In the genomic region with DNA sequence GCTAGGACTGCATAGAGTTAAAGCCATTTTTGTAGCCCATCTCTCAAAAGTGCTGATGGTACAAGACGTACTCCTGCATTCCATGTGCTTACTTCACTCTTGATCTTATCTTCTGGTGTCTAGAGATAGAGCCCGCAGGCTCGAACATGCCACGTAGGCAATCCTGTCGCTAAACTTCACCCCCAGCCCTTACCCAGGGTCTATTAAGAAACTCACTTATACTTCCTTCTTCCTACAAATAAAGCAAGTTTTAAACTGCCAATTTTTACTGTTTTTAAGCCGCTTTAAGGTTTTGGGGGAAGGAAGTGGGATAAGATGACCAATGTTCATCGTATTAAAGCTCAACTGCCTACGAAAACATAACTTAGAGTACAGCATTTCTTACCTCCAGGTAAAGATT, we compare ENCODE assay signal across 20 mouse cellular contexts. TPM values are rescaled to one million over a fixed set of nuclear protein-coding genes. Genes with fewer than 3 reads are reported as not detected.
DNase-seq lines count a peak whose midpoint lies in the region; ATAC-seq and TF ChIP-seq lines count a peak whose summit lies in the region.
"Had no signal": no experiment of that assay in that cellular context is flagged by ENCODE, and none has a peak within 500 bp of the region (broad histone marks: within the 10 kb centered on the region; RNA-seq: fewer than 3 reads in every experiment).

No protein-coding gene starts in this region.

- no peaks in the 10 kb centered on the region for H3K36me3 ChIP-seq in forebrain, embryonic 10.5 days (replicated peaks)
- H3K36me3 ChIP-seq: embryonic facial prominence, embryonic 10.5 days; embryonic facial prominence, embryonic 12.5 days; forebrain, embryonic 12.5 days had no signal

- 0 out of 2 replicates have a peak, but pooled peaks have one; percentile 24 for ATAC-seq in common myeloid progenitor, adult 5-6 weeks (replicated peaks; ENCODE audit: low read depth, poor library complexity, severe bottlenecking)
- ATAC-seq in megakaryocyte progenitor cell, adult 5-6 weeks (replicated peaks; ENCODE audit: poor library complexity), result peak; percentile 54
- ATAC-seq: activated CD4-positive, CD25-positive, alpha-beta regulatory T cell, adult 4 months; forebrain, embryonic 14.5 days; forebrain, embryonic 16.5 days; Patski had no signal

- WGBS in forebrain, embryonic 10.5 days, result 89% methylated on average over 8 of the region's 8 CpGs

- H3K4me1 ChIP-seq in forebrain, embryonic 10.5 days, result 0 out of 2 replicates have a peak, but pooled peaks cover 3% of the 10 kb centered on the region
- H3K4me1 ChIP-seq: embryonic facial prominence, embryonic 10.5 days; embryonic facial prominence, embryonic 12.5 days; forebrain, embryonic 12.5 days had no signal

- TF ChIP-seq CTCF in left cerebral cortex, adult 2 months (IDR thresholded peaks at IDR 0.05), result no peak

- H3K27ac ChIP-seq in forebrain, embryonic 10.5 days, result no peak overlapping the region
- H3K27ac ChIP-seq in left cerebral cortex, adult 2 months, result no peak overlapping the region
- H3K27ac ChIP-seq: embryonic facial prominence, embryonic 10.5 days; embryonic facial prominence, embryonic 12.5 days; forebrain, embryonic 12.5 days had no signal

- no peaks in the 10 kb centered on the region for H3K9me3 ChIP-seq in forebrain, embryonic 10.5 days
- H3K9me3 ChIP-seq: embryonic facial prominence, embryonic 10.5 days; embryonic facial prominence, embryonic 12.5 days; forebrain, embryonic 12.5 days had no signal

- intact Hi-C loops in left cerebral cortex, adult 2 months (cut with DNase I), result no loop called here

- DNase-seq in 416B (ENCODE audit: low read depth), result peak; percentile 52
- DNase-seq in forebrain, embryonic 10.5 days (ENCODE audit: extremely low spot score, low spot score), result no peak
- DNase-seq in left cerebral cortex, adult 2 months (ENCODE audit: extremely low spot score in 1 of 2, low spot score in 2 of 2), result no peak
- DNase-seq: adrenal gland, adult 8-10 months; adrenal gland, postnatal 14 days; cerebellum, adult 11 months; cerebellum, adult 18-20 months; cerebellum, adult 8-10 months; cerebellum, adult 9-11 months; cerebellum, postnatal 14 days; cerebellum, postnatal 36 days had no signal

- H3K4me3 ChIP-seq in forebrain, embryonic 10.5 days, result no peak overlapping the region
- H3K4me3 ChIP-seq in left cerebral cortex, adult 2 months, result no peak overlapping the region
- H3K4me3 ChIP-seq: embryonic facial prominence, embryonic 10.5 days; embryonic facial prominence, embryonic 12.5 days; forebrain, embryonic 12.5 days had no signal

- H3K27me3 ChIP-seq in forebrain, embryonic 10.5 days (ENCODE audit: poor library complexity, severe bottlenecking), result peaks cover 10% of the 10 kb centered on the region; the same call in 1 of the 2 replicates
- H3K27me3 ChIP-seq: embryonic facial prominence, embryonic 12.5 days; forebrain, embryonic 12.5 days had no signal

RNA-seq across cellular contexts. Expression of gene Pcyt1b, which starts 36.0 kb away (rescaled TPM):
- 4.5 and 7.2 TPM in 2 replicates for total RNA-seq in common myeloid progenitor, adult 5-6 weeks (2017)
- total RNA-seq in megakaryocyte progenitor cell, adult 5-6 weeks (2015), result 1.5 and 1.7 TPM in 2 replicates
- 1.5 and 2.9 TPM in 2 replicates for total RNA-seq in megakaryocyte progenitor cell, adult 5-6 weeks (2017)
- 3.1 and 4.1 TPM in 2 replicates for polyA plus RNA-seq in forebrain, embryonic 10.5 days (2016; fragmentation: Nextera tagmentation; extraction: Ambion mirVana)
- total RNA-seq in left cerebral cortex, adult 2 months (2021), result 10 to 100 TPM; 27.8 to 33.5 TPM

RNA-seq across cellular contexts. Expression of gene Pola1, which starts 58.7 kb away (rescaled TPM):
- total RNA-seq in common myeloid progenitor, adult 5-6 weeks (2017), result 144 and 170 TPM in 2 replicates
- total RNA-seq in megakaryocyte progenitor cell, adult 5-6 weeks (2015), result 68.0 and 68.9 TPM in 2 replicates
- total RNA-seq in megakaryocyte progenitor cell, adult 5-6 weeks (2017), result 114 and 142 TPM in 2 replicates
- polyA plus RNA-seq in forebrain, embryonic 10.5 days (2016; fragmentation: Nextera tagmentation; extraction: Ambion mirVana), result 28.4 and 30.7 TPM in 2 replicates
- total RNA-seq in left cerebral cortex, adult 2 months (2021), result 1 to 10 TPM; 7.8 to 9.0 TPM

Comparison
In these comparisons a context has a peak if more than half of its experiments do, and no peak if none do; other contexts are left out.
1. RNA of gene Pola1, which starts 58.7 kb away (total RNA-seq): 144 to 170 TPM in common myeloid progenitor, adult 5-6 weeks and 68.0 to 142 TPM in megakaryocyte progenitor cell, adult 5-6 weeks; 7.8 to 9.0 TPM in left cerebral cortex, adult 2 months; every median in the first group is over 4 times any median in the second.